Mouse (Mus musculus) olfactory bulb, adult 2 months (tissue): ENCODE results near the gene Bcor.

Experiments used
- CTCF ChIP-seq: fragments of 200-500 bp; IDR thresholded peaks from 2 replicates; pipeline ENCODE4 v1.5.1; 2012; ENCODE audit warnings: low read depth, mild to moderate bottlenecking, low read length, moderate library complexity; ENCODE audit not compliant: insufficient read depth
- POLR2A ChIP-seq: fragments of 200-500 bp; IDR thresholded peaks from 2 replicates; pipeline ENCODE4 v1.6.1; 2012; ENCODE audit warnings: mild to moderate bottlenecking, low read depth, low read length, moderate library complexity; ENCODE audit not compliant: insufficient read depth

DNA sequence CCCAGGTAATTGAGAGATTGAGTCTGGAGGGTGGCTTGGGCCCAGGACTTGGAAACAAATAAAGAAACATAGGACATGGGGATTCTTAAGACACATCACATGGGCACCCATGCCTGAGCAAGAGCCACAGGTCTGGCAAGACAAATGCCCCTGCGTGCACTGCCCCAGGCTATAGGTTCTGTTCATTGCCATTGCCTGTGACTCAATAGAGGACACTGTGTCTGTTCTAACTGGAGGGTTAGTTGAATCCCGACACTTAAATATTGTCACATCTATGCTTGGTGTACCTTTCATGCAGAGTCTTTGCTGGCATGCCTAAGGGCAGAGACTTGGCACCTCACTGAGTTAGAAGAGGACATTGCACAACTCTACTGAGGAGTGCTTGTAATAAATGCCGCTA is 41.0 kb upstream of the Bcor start:
- TF ChIP-seq CTCF (no peak), POLR2A (no peak)
